Mouse (Mus musculus) limb, embryonic 11.5 days (tissue): ENCODE results near the gene Lims1. TPM values are rescaled to one million over a fixed set of nuclear protein-coding genes. Genes with fewer than 3 reads are reported as not detected.

ENCODE experiments used
- ATAC-seq: fragments of 200-750 bp; cut with Nextera tagmentation; 2 replicates; pipeline ENCODE4 v1.8.0; 2017; ENCODE audit warnings: low read depth; ENCODE audit not compliant: insufficient number of reproducible peaks, low FRiP score, low TSS enrichment
- DNase-seq: peaks from one replicate; pipeline ENCODE4 v3.0.0-alpha.2; 2015; ENCODE audit warnings: low spot score
- H3K27ac ChIP-seq: fragments of 300-500 bp; sonication (generic); replicated peaks from 2 replicates; pipeline ENCODE4 v1.5.1; 2014; ENCODE audit warnings: low read depth, mild to moderate bottlenecking, low read length
- H3K27me3 ChIP-seq: fragments of 300-500 bp; sonication (generic); 2 replicates; pipeline ENCODE4 v1.6.1; 2014; ENCODE audit warnings: mild to moderate bottlenecking, low read length, mixed read lengths; ENCODE audit not compliant: control insufficient read depth, insufficient read depth
- H3K36me3 ChIP-seq: fragments of 300-500 bp; sonication (generic); 2 replicates; pipeline ENCODE4 v1.6.1; 2014; ENCODE audit warnings: mild to moderate bottlenecking, low read length, moderate library complexity, mixed read lengths; ENCODE audit not compliant: control insufficient read depth, insufficient read depth
- H3K4me1 ChIP-seq: fragments of 300-500 bp; sonication (generic); 2 replicates; pipeline ENCODE4 v1.6.1; 2014; ENCODE audit warnings: low read length, mixed read lengths; ENCODE audit not compliant: control insufficient read depth, insufficient read depth
- H3K4me2 ChIP-seq: fragments of 300-500 bp; sonication (generic); 2 replicates; pipeline ENCODE4 v1.6.1; 2014; ENCODE audit warnings: low read depth, mild to moderate bottlenecking, moderate library complexity; ENCODE audit not compliant: severe bottlenecking
- H3K4me3 ChIP-seq: fragments of 300-500 bp; sonication (generic); 2 replicates; pipeline ENCODE4 v1.5.1; 2014; ENCODE audit warnings: low read depth, low read length
- H3K9ac ChIP-seq: fragments of 300-500 bp; sonication (generic); 2 replicates; pipeline ENCODE4 v1.6.1; 2014; ENCODE audit warnings: mild to moderate bottlenecking, low read length
- H3K9me3 ChIP-seq: fragments of 300-500 bp; sonication (generic); 2 replicates; pipeline ENCODE4 v1.6.1; 2016; ENCODE audit warnings: low read length; ENCODE audit not compliant: control insufficient read depth
- WGBS: fragments of 180-500 bp; shearing (Covaris S2); extraction: QIAGEN DNeasy Blood & Tissue Kit; methylation state at CpG from one replicate; pipeline ENCODE4 v1.1.7; 2014; 5-methylcytosine and 5-hydroxymethylcytosine counted together
- polyA plus RNA-seq: library from polyadenylated mRNA; unstranded; fragments of >200 nt; fragmentation: Nextera tagmentation; extraction: Ambion mirVana; gene quantifications from 2 replicates; pipeline ENCODE4 v1.2.1, GENCODE M21; 2014

The Lims1 gene
- 87.3 and 90.4 TPM in 2 replicates for polyA plus RNA-seq

DNA sequence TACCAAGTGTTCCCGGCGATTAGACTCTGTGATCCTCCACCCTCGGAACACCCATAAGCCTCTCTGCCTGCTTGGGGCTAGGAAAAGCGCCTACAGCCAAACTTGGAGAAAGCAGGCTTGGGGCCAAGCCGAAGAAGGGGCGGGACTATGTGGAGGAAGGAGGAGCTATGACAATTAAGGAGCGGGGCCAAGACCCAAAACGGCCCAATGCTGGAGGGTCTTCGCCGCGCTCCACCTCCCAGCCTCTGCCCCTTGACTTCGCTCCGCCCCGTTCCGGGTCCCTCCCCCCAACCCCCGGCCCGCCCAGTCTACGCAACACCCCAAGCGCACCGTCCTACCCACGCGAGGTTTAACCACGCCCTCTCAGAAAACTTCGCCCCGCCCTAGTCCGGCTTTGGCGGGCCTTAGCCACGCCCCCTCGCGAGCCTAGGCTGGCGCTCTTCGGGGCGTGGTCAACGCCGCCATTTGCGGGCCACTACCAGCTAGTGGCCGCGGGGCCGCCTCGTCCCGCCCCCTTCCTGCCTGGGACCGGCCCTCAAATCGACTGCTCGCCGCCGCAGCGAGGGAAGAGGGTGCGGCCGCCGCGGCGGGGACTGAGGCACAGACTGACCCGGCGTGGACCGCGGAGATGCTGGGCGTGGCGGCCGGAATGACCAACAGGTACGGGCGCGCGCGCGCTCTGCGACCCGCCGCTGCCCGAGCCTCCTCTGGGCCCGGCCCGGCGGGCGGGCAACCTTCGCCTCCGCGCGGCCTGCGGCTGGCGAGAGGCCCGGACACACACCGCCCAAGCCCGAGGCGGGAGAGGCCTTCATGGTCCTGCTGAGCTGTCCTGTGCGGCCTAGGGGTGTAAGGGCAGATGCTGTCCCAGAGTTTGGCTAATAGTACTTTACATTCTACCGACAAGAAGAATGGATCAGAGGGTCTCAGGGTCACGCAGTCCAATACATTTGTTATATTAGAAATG, at the start of gene Lims1:
Gene Lims1, plus strand, starts transcription at position 439 of the 964 bp plus-strand sequence.
- Histone ChIP-seq H3K27ac (peak within 1 kb of the TSS; percentile 56; the same call in 1 of the 2 replicates), H3K9me3 (no peaks in the 10 kb centered on the region), H3K4me3 (peak within 1 kb of the TSS; percentile 65), H3K36me3 (no peaks in the 10 kb centered on the region), H3K4me2 (peak within 1 kb of the TSS; percentile 53), H3K4me1 (peaks cover 4% of the 10 kb centered on the region), H3K9ac (peak within 1 kb of the TSS; percentile 85), H3K27me3 (no peaks in the 10 kb centered on the region)
- ATAC-seq: peak; percentile 99
- under 1% methylated on average over 81 of the region's 86 CpGs for WGBS
- DNase-seq: peak; percentile 100

DNA sequence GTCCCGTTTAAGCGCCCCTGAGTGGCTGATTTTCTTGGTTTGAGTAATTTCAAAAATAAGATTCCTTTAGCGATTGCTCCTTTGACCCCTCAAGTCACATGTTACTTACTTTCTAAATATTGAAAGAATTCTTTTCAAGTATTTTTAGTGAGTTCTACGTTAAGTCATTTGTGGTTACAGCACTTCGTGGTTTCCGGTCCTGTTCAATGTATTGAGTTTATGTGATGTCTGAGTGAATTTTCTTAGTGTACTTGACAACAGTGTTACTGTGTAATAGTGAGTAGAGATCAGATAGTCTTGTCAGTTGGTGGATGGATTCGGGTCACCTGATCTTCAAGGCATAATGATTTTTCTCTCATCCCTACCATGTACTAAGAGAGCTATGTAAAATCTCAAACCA, 41.0 kb upstream of the Lims1 start:
- H3K4me2 ChIP-seq: no peak overlapping the region
- no peaks in the 10 kb centered on the region for H3K9me3 ChIP-seq
- DNase-seq (no peak), ATAC-seq (no peak)
- no peak overlapping the region for H3K9ac ChIP-seq
- no peaks in the 10 kb centered on the region for H3K27me3 ChIP-seq
- H3K4me3 ChIP-seq: no peak overlapping the region
- peaks cover 6% of the 10 kb centered on the region; the same call in 1 of the 2 replicates for H3K36me3 ChIP-seq
- WGBS: 95% methylated on average over 7 of the region's 7 CpGs
- H3K4me1 ChIP-seq: no peaks in the 10 kb centered on the region
- no peak overlapping the region for H3K27ac ChIP-seq

DNA sequence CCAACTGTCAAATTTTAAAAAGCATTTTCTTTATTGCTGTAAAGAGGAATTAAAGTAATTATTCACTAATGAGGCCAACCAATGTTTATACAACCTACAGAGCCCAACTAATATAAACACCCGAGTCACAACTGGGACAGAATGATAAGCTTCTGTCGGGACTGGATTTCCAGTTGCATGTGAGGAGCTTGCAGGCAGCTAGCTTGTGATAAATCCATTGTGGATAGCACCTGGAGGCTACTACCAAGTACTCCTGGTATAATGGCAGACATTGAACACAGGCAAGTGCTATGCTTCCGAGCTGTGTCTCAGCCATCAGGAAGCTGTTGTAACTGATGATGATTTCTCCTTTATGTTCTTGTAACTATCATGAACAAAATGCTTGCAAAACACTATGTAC, 32.5 kb upstream of the Lims1 start:
- no peak overlapping the region for H3K4me2 ChIP-seq
- WGBS: 79% methylated on average over 3 of the region's 3 CpGs
- H3K9ac ChIP-seq: no peak overlapping the region
- no peaks in the 10 kb centered on the region for H3K9me3 ChIP-seq
- H3K4me1 ChIP-seq: no peaks in the 10 kb centered on the region
- ATAC-seq (no peak), DNase-seq (no peak)
- no peaks in the 10 kb centered on the region for H3K27me3 ChIP-seq
- no peak overlapping the region for H3K4me3 ChIP-seq
- H3K36me3 ChIP-seq: peaks cover 13% of the 10 kb centered on the region; the same call in 1 of the 2 replicates
- H3K27ac ChIP-seq: no peak overlapping the region

DNA sequence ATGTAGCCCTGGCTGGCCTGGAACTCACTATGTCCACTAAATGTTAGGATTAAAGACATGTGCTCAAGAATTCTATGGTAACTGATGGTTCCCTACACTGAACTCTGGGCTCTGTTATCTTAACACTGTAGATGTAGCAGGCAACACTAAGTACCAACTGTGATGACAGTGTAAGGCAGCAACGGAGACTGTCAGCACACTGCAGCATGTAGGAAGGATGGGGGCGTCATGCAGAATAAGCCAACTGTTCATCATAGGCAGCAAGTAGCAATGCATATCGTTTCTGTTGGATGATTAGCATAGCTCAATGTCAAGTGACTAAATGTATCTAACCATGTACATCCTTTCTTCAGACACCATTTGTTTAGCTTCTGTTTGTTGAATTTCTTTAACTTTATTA, 29.0 kb upstream of the Lims1 start:
- no peaks in the 10 kb centered on the region for H3K4me1 ChIP-seq
- H3K27me3 ChIP-seq: no peaks in the 10 kb centered on the region
- no peak for ATAC-seq
- no peaks in the 10 kb centered on the region for H3K9me3 ChIP-seq
- H3K27ac ChIP-seq: no peak overlapping the region
- 92% methylated on average over 3 of the region's 3 CpGs for WGBS
- peaks cover 16% of the 10 kb centered on the region; the same call in 1 of the 2 replicates for H3K36me3 ChIP-seq
- no peak overlapping the region for H3K4me3 ChIP-seq
- H3K4me2 ChIP-seq: no peak overlapping the region
- no peak overlapping the region for H3K9ac ChIP-seq
- no peak for DNase-seq

DNA sequence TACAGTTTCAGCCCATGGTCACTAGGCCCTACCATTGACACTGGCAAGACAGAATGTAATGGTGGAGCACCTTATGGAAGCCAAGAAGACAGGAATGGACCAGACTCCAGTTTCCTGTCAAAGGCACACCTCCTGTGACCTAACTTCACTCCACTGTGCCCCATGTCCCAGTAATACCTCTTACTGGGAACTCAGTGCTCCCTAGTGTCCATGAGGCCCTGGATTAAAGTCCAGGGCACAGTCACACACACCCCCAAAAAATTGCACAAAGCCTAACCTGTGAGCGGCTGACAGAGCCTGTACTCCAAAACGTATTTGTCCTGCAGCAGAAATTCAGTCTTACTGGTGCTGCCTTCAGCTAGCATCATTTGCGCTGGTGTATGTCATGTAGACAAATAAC, 27.7 kb upstream of the Lims1 start:
- Histone ChIP-seq H3K27me3 (no peaks in the 10 kb centered on the region), H3K9ac (no peak overlapping the region), H3K27ac (no peak overlapping the region), H3K4me1 (no peaks in the 10 kb centered on the region), H3K36me3 (peaks cover 16% of the 10 kb centered on the region; the same call in 1 of the 2 replicates), H3K4me3 (no peak overlapping the region), H3K9me3 (no peaks in the 10 kb centered on the region), H3K4me2 (no peak overlapping the region)
- DNase-seq (no peak), ATAC-seq (no peak)
- 93% methylated on average over 3 of the region's 3 CpGs for WGBS

DNA sequence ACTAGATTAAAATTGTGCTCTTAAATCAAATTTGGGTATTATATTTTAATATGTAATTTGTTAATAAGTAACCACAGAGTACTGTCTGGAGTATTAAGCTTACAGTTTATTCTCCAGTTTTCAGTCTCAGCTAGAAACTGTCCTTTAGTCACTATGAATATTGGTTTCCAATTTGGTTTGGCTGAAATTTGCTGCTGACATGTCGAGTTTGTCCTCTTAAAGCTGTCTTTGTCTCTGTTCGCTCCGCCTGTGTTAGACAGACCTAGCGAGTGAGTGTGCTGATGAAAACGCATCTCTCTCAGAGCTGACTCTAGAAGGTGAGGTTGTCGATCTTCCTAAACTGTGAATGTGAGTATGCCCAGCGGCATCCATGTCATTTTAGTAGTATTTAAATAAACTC, 18.3 kb upstream of the Lims1 start:
- no peak overlapping the region for H3K4me2 ChIP-seq
- no peak overlapping the region for H3K4me3 ChIP-seq
- ATAC-seq: no peak
- no peak overlapping the region for H3K9ac ChIP-seq
- H3K9me3 ChIP-seq: no peaks in the 10 kb centered on the region
- no peak for DNase-seq
- no peak overlapping the region for H3K27ac ChIP-seq
- no peaks in the 10 kb centered on the region for H3K27me3 ChIP-seq
- no peaks in the 10 kb centered on the region; the same call in 1 of the 2 replicates for H3K36me3 ChIP-seq
- no peaks in the 10 kb centered on the region for H3K4me1 ChIP-seq
- 95% methylated on average over 7 of the region's 7 CpGs for WGBS

DNA sequence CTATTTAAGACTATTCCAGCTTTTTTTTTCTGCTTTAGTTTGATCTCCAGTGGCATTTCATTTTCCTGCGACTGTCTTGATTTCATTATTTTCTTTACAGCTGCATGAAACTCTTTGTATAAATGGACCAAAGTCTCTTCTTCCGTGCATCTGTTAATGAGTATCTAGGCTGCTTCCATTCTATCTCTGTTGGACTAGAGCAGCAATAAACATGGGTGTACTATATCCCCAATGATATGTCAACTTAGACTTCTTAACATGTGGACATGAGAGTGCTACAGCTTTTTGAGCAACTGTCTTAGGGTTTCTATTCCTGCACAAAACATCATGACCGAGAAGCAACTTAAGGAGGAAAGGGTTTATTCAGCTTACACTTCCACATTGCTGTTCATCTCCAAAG, 16.4 kb upstream of the Lims1 start:
- Histone ChIP-seq H3K27me3 (no peaks in the 10 kb centered on the region), H3K4me2 (no peak overlapping the region), H3K9ac (no peak overlapping the region), H3K4me1 (no peaks in the 10 kb centered on the region), H3K4me3 (no peak overlapping the region), H3K9me3 (no peaks in the 10 kb centered on the region), H3K27ac (no peak overlapping the region), H3K36me3 (peaks cover 2% of the 10 kb centered on the region; the same call in 1 of the 2 replicates)
- 93% methylated on average over 3 of the region's 3 CpGs for WGBS
- ATAC-seq: no peak
- no peak for DNase-seq

DNA sequence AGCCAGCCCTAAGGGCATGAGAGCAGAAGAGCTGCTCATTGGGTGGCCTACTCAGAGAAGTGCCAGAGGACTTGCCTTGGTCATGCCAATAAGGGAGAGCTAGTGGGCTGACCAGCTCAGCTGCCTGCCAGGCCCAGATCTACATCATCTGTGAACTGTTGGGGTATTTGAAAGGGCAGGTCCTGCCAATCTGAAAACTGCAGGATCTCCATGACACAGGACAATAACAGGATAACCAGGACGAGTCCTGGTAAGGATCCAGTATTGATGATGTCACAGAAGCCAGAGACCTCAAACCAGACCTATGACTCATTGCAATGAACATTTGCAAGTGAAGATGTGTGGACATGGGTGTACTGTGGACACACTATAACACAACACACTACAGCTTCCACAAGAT, 12.5 kb upstream of the Lims1 start:
- Histone ChIP-seq H3K27ac (no peak overlapping the region), H3K4me2 (no peak overlapping the region), H3K4me3 (no peak overlapping the region), H3K9me3 (no peaks in the 10 kb centered on the region), H3K4me1 (no peaks in the 10 kb centered on the region), H3K27me3 (no peaks in the 10 kb centered on the region), H3K9ac (no peak overlapping the region), H3K36me3 (peaks cover 2% of the 10 kb centered on the region; the same call in 1 of the 2 replicates)
- DNase-seq (no peak), ATAC-seq (no peak)
- 93% methylated on average over 1 of the region's 1 CpGs for WGBS
